Mouse (Mus musculus) C2C12 (cell line): Measurements from ENCODE around the gene Snrnp35. TPM values are rescaled to one million over a fixed set of nuclear protein-coding genes. Genes with fewer than 3 reads are reported as not detected.

ENCODE experiments used
- H3K27me3 ChIP-seq: one replicate; pipeline ENCODE4 v1.6.1; 2011; ENCODE audit not compliant: control insufficient read depth, insufficient read depth, insufficient read length
- H3K36me3 ChIP-seq: one replicate; pipeline ENCODE4 v1.6.1; 2011; ENCODE audit not compliant: control insufficient read depth, insufficient read depth
- H3K4me3 ChIP-seq: one replicate; pipeline ENCODE4 v1.5.1; 2011; ENCODE audit warnings: mild to moderate bottlenecking, control low read depth; ENCODE audit not compliant: poor library complexity, insufficient read depth, severe bottlenecking
- H3K79me2 ChIP-seq: one replicate; pipeline ENCODE4 v1.6.1; 2011; ENCODE audit not compliant: control insufficient read depth, insufficient read depth
- H3K79me3 ChIP-seq: one replicate; pipeline ENCODE4 v1.6.1; 2011; ENCODE audit warnings: low read depth, control low read depth
- H3ac ChIP-seq: one replicate; pipeline ENCODE3; 2011; ENCODE audit warnings: low read depth; ENCODE audit not compliant: control insufficient read depth, insufficient read length
- CEBPB ChIP-seq: IDR thresholded peaks from one replicate; pipeline ENCODE4 v1.6.1; 2011; ENCODE audit warnings: low read depth, mild to moderate bottlenecking, control low read depth, moderate library complexity
- CTCF ChIP-seq: IDR thresholded peaks from one replicate; pipeline ENCODE4 v1.5.1; 2011; ENCODE audit not compliant: control insufficient read depth, insufficient read depth, insufficient read length
- FOSL1 ChIP-seq: IDR thresholded peaks from one replicate; pipeline ENCODE4 v1.8.0; 2011; ENCODE audit warnings: mild to moderate bottlenecking, low read length; ENCODE audit not compliant: poor library complexity, insufficient read depth, severe bottlenecking
- MAX ChIP-seq: IDR thresholded peaks from one replicate; pipeline ENCODE4 v1.6.1; 2011; ENCODE audit warnings: mild to moderate bottlenecking, control low read depth
- MYOD1 ChIP-seq: IDR thresholded peaks from one replicate; pipeline ENCODE4 v1.6.1; 2011; ENCODE audit warnings: low read depth; ENCODE audit not compliant: control insufficient read depth, insufficient read length
- MYOG ChIP-seq: IDR thresholded peaks from one replicate; pipeline ENCODE4 v1.6.1; 2011; ENCODE audit not compliant: control insufficient read depth, insufficient read length; ENCODE audit errors: extremely low read depth
- USF1 ChIP-seq: IDR thresholded peaks from one replicate; pipeline ENCODE4 v1.6.1; 2011; ENCODE audit warnings: low read depth, mild to moderate bottlenecking, control low read depth, moderate library complexity
- polyA plus RNA-seq: library from polyadenylated mRNA; unstranded; fragments of >200 nt; fragmentation: generic; extraction: Trizol; gene quantifications from one replicate; pipeline ENCODE4 v1.2.1, GENCODE M21; 2012; ENCODE audit warnings: missing spikeins

Snrnp35 gene
- polyA plus RNA-seq, 1 experiment = 23.8 TPM

DNA sequence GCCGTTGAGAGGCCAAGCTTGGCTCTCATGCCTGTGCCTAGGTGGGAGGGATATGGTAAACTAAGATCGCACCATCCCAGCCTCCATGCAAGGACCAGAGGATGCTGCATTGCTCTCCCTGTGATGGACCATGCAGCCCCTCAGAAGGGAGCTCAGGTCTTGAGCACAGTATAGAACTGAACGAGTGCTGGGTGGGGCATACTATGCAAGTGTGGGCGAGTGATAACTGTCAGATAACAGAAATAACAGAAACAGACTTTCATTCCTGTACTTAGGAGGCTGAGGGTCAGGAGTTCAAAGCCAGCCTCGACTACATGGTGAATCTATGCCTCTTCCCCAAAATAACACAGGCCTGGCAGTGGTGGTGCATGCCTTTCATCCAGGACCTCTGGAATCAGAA lies 52.1 kb downstream of the Snrnp35 start:
- TF ChIP-seq CTCF = no peak
- TF ChIP-seq MAX = no peak
- TF ChIP-seq MYOG = no peak
- TF ChIP-seq MYOD1 = no peak
- TF ChIP-seq USF1 = no peak
- no peak for TF ChIP-seq FOSL1
- no peak for TF ChIP-seq CEBPB
- Histone ChIP-seq H3K36me3 (no peaks in the 10 kb centered on the region), H3K79me2 (no peaks in the 10 kb centered on the region), H3K27me3 (no peaks in the 10 kb centered on the region), H3K4me3 (no peak overlapping the region), H3ac (no peak overlapping the region), H3K79me3 (peaks cover 2% of the 10 kb centered on the region)

DNA sequence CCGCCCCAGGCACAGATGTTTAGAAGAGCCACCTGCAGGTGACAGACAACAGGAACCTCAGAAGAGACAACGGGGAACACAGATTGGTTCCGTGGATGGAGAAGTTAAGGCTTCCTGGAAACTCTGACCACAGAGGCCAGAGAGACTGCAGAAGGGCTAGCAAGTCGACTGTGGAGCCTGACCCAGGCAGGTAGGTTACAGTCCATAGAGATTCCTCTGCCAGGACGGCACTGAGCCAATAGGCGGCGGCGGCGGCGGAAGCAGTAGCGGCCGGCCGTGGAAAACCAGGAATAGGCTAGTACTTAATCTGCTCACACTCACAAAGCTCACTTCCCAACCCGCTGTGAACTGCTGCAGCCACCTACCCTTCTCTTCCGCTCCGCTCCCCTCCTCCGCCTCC lies 53.8 kb downstream of the Snrnp35 start:
- Histone ChIP-seq H3K79me3 (peaks cover 8% of the 10 kb centered on the region), H3K27me3 (no peaks in the 10 kb centered on the region), H3K79me2 (peaks cover 10% of the 10 kb centered on the region), H3K4me3 (no peak overlapping the region), H3ac (no peak overlapping the region), H3K36me3 (no peaks in the 10 kb centered on the region)
- no peak for TF ChIP-seq USF1
- no peak for TF ChIP-seq MAX
- no peak for TF ChIP-seq MYOG
- TF ChIP-seq CTCF = no peak
- TF ChIP-seq FOSL1 = no peak
- no peak for TF ChIP-seq CEBPB
- no peak for TF ChIP-seq MYOD1

DNA sequence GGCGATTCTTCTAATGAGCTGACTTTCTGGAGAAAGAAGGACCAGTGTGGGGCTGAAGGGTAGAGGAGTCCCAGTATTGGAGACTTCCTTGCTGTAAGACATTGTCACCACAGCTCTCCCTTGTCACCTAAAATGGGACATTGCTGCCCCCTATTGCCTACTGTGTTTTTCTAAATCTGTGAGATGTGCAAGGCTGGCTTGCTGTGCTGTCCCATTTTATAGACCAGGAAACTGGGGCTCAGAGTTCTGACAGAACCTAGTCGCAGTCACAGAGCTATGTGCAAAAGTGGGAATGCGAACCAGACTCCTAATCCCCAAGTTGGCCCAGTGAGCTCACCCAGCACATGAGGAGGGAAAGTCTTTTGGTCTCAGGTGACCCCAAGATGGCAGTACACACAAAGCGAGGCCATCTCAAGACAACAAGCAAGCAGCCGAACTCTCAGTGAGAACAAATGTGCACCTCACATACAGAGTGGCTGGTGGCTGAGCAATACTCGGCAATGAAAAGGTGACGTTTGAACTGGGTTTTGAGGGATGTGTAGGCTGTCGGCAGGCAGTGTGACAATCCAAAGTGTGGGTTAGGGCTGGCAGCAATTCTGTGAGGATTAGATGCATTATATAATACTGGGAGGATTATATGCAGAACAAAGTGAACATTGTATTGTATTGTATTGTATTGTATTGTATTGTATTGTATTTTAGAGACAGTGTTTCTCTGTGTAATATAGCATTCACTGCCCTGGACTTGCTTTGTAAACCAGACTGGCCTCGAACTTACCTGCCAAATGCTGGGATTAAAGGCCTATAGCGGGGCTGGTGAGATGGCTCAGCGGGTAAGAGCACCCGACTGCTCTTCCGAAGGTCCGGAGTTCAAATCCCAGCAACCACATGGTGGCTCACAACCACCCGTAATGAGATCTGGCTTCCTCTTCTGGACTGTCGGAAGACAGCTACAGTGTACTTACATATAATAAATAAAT lies 56.2 kb downstream of the Snrnp35 start:
- no peaks in the 10 kb centered on the region for H3K27me3 ChIP-seq
- H3ac ChIP-seq = no peak overlapping the region
- H3K79me3 ChIP-seq = peaks cover 30% of the 10 kb centered on the region
- H3K79me2 ChIP-seq = peaks cover 33% of the 10 kb centered on the region
- TF ChIP-seq CTCF (no peak), MYOG (no peak)
- H3K4me3 ChIP-seq = no peak overlapping the region
- peaks cover 22% of the 10 kb centered on the region for H3K36me3 ChIP-seq

DNA sequence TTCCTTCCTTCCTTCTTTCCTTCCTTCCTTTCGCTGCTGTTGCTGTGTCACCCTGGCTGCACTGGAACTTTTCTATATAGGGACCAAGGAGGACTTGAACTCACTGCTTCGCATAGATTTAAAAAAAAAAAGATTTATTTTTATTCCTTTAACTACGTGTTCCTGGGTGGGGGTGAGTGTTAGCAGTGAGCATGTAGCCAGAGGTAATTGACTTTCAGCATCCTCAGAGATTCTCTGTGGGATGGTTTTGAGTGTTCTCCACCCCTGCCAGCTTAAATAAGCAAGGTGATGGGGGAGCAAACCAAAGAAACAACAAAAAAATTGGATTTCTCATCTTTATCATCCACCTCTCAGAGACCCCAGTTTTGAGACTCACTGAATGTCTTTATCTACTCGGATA lies 57.0 kb downstream of the Snrnp35 start:
- Histone ChIP-seq H3K4me3 (peak overlapping the region; percentile 31), H3K27me3 (no peaks in the 10 kb centered on the region)
- no peak for TF ChIP-seq CTCF
- TF ChIP-seq MAX = no peak
- TF ChIP-seq CEBPB = no peak
- TF ChIP-seq USF1 = no peak
- no peak for TF ChIP-seq FOSL1
- TF ChIP-seq MYOD1 = no peak
- TF ChIP-seq MYOG = no peak

DNA sequence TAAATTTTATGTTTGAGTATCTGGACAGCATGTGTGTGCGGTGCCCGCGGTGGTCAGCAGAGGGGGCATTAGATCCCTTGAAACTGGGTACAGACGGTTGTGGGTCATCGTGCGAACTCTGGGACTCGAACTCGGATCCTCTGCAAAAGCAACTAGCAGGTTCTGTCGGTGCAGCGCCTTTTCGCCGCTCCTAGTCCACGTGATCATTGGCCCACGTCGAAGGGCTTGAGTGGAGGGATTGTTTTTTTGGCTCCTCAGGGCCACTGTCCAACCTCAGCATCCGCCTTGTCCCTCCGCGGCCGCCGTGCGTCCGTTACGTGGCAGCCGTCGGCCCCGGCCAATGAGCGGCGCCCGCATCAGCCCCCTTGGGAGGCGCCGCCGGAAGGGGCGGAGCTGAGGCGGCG lies 57.5 kb downstream of the Snrnp35 start, which contains the start of gene Tmed2:
TSS of gene Tmed2 (plus strand) at position 313 of the 404 bp plus-strand sequence.
- H3K79me2 ChIP-seq = peaks cover 46% of the 10 kb centered on the region
- TF ChIP-seq MAX (peak; percentile 92), CEBPB (no peak), USF1 (peak; percentile 93), CTCF (no peak)
- H3K4me3 ChIP-seq = peak within 1 kb of the TSS; percentile 95
- H3K79me3 ChIP-seq = peaks cover 43% of the 10 kb centered on the region
- peaks cover 34% of the 10 kb centered on the region for H3K36me3 ChIP-seq
- no peaks in the 10 kb centered on the region for H3K27me3 ChIP-seq
- peak within 1 kb of the TSS; percentile 99 for H3ac ChIP-seq

More for the DNA sequence above, 57.0 kb downstream of the Snrnp35 start:
- no peak overlapping the region for H3ac ChIP-seq
- H3K79me3 ChIP-seq = peaks cover 38% of the 10 kb centered on the region
- H3K36me3 ChIP-seq = peaks cover 30% of the 10 kb centered on the region
- H3K79me2 ChIP-seq = peaks cover 41% of the 10 kb centered on the region

Other genes with a start within 250 kb of the Snrnp35 start
- gene Pitpnm2, start 233.4 kb upstream of the Snrnp35 start, polyA plus RNA-seq = 4.0 TPM
- 3.1 TPM for gene Mphosph9, start 155.2 kb upstream of the Snrnp35 start, polyA plus RNA-seq
- 7.8 TPM for gene 2810006K23Rik, start 155.0 kb upstream of the Snrnp35 start, polyA plus RNA-seq
- gene Cdk2ap1, start 120.1 kb upstream of the Snrnp35 start, polyA plus RNA-seq = 321 TPM
- gene Sbno1, start 57.1 kb upstream of the Snrnp35 start, polyA plus RNA-seq = 13.0 TPM
- gene Kmt5a, start 43.2 kb upstream of the Snrnp35 start, polyA plus RNA-seq = 91.5 TPM
- gene Rilpl2, start 4.8 kb upstream of the Snrnp35 start, polyA plus RNA-seq = 22.8 TPM
- gene Rilpl1, start 48.3 kb downstream of the Snrnp35 start, polyA plus RNA-seq = 15.2 TPM
- 187 TPM for gene Tmed2, start 57.6 kb downstream of the Snrnp35 start, polyA plus RNA-seq
- gene Ddx55, start 69.7 kb downstream of the Snrnp35 start, polyA plus RNA-seq = 6.9 TPM
- gene Eif2b1, start 96.0 kb downstream of the Snrnp35 start, polyA plus RNA-seq = 43.0 TPM
- 34.0 TPM for gene Gtf2h3, start 96.0 kb downstream of the Snrnp35 start, polyA plus RNA-seq
- gene Atp6v0a2, start 145.4 kb downstream of the Snrnp35 start, polyA plus RNA-seq = 22.8 TPM
- gene Dnah10, start 242.0 kb downstream of the Snrnp35 start, polyA plus RNA-seq = 0.04 TPM